Comparison of ENCODE assay signal across 8 mouse cellular contexts in genomic region chr9:37147359-37147685, GRCm38 (mm10). TPM values are rescaled to one million over a fixed set of nuclear protein-coding genes. Genes with fewer than 3 reads are reported as not detected.
DNase-seq lines count a peak whose midpoint lies in the region; ATAC-seq and TF ChIP-seq lines count a peak whose summit lies in the region.

Gene Pknox2, minus strand, starts transcription at chr9:37147407.

- no peak for TF ChIP-seq POLR2A in brain, embryonic 14.5 days (IDR thresholded peaks at IDR 0.05; ENCODE audit: borderline replicate concordance, extremely low read depth, insufficient read depth, insufficient read length, poor library complexity, severe bottlenecking)

- peak within 1 kb of the TSS; percentile 95 for H3K4me2 ChIP-seq in forebrain, embryonic 15.5 days (replicated peaks)
- peak within 1 kb of the TSS; percentile 73 for H3K4me2 ChIP-seq in liver, embryonic 16.5 days (ENCODE audit: low read depth, low read length)

- H3K27me3 ChIP-seq in forebrain, embryonic 15.5 days, result no peaks in the 10 kb centered on the region
- H3K27me3 ChIP-seq in liver, embryonic 16.5 days (ENCODE audit: control insufficient read depth, insufficient read depth, low read depth, low read length), result peaks cover 60% of the 10 kb centered on the region

- no peaks in the 10 kb centered on the region for H3K36me3 ChIP-seq in forebrain, embryonic 15.5 days
- no peaks in the 10 kb centered on the region for H3K36me3 ChIP-seq in liver, embryonic 16.5 days (ENCODE audit: control insufficient read depth, insufficient read depth)

- peaks cover 33% of the 10 kb centered on the region for H3K4me1 ChIP-seq in forebrain, embryonic 15.5 days
- no peaks in the 10 kb centered on the region for H3K4me1 ChIP-seq in liver, embryonic 16.5 days (ENCODE audit: control insufficient read depth, low read depth, low read length)

- peak within 1 kb of the TSS; percentile 100 for H3K27ac ChIP-seq in forebrain, embryonic 15.5 days (replicated peaks)
- H3K27ac ChIP-seq in liver, embryonic 16.5 days (ENCODE audit: low read length), result no peak within 1 kb of the TSS

- H3K9me3 ChIP-seq in forebrain, embryonic 15.5 days, result no peaks in the 10 kb centered on the region
- no peaks in the 10 kb centered on the region for H3K9me3 ChIP-seq in liver, embryonic 16.5 days (replicated peaks; ENCODE audit: control insufficient read depth, low read length)

- peak within 1 kb of the TSS; percentile 95 for H3K4me3 ChIP-seq in forebrain, embryonic 15.5 days
- H3K4me3 ChIP-seq in liver, embryonic 16.5 days (ENCODE audit: low read depth, low read length), result peak within 1 kb of the TSS; percentile 57

- WGBS in forebrain, embryonic 15.5 days, result 2% methylated on average over 9 of the region's 13 CpGs
- WGBS in liver, embryonic 16.5 days (ENCODE audit: insufficient replicate concordance), result 4% methylated on average over 7 of the region's 13 CpGs

- peak; percentile 66 for ATAC-seq in CD4-positive, CD25-positive, alpha-beta regulatory T cell, adult 4 months
- ATAC-seq in forebrain, embryonic 15.5 days (replicated peaks), result peak; percentile 91
- peak; percentile 64 for ATAC-seq in liver, embryonic 16.5 days (ENCODE audit: low read depth)
- ATAC-seq in neutrophil, adult 5-6 weeks (ENCODE audit: extremely low read depth, insufficient number of reproducible peaks, low FRiP score, poor library complexity, severe bottlenecking), result peak; percentile 53

- TF ChIP-seq CTCF in brain, embryonic 14.5 days (IDR thresholded peaks at IDR 0.05; ENCODE audit: borderline replicate concordance, extremely low read depth, insufficient read depth, insufficient read length), result peak; percentile 81

- peak within 1 kb of the TSS; percentile 95 for H3K9ac ChIP-seq in forebrain, embryonic 15.5 days (replicated peaks)
- H3K9ac ChIP-seq in liver, embryonic 16.5 days (ENCODE audit: low read depth, low read length), result peak within 1 kb of the TSS; percentile 28; the same call in 1 of the 2 replicates

- no peak for DNase-seq in brain, embryonic 14.5 days (ENCODE audit: low read depth)
- peak; percentile 85 to 86 for DNase-seq in heart, postnatal 10 days
- peak; percentile 74 to 88 for DNase-seq in kidney, postnatal 36 days
- DNase-seq in urinary bladder, adult 2 months (ENCODE audit: low spot score), result peak; percentile 56

- intact Hi-C loops in heart, postnatal 10 days (cut with DNase I), result loop anchor here (1.0 to 5.0 kb wide), 4 partner anchors 115 to 250 kb away; no protein-coding TSS in a partner anchor

RNA-seq across cellular contexts. Expression of gene Pknox2, which starts in this region (rescaled TPM):
- not detected for polyA plus RNA-seq in CD4-positive, CD25-positive, alpha-beta regulatory T cell, adult 4 months (2017; shearing (Covaris generic))
- polyA plus RNA-seq in brain, embryonic 14.5 days (2012; rRNA removed), result 37.2 and 38.3 TPM in 2 replicates
- 20.2 and 21.3 TPM in 2 replicates for polyA plus RNA-seq in forebrain, embryonic 15.5 days (2015; fragmentation: Nextera tagmentation; extraction: Ambion mirVana)
- 1 to 10 TPM; 5.2 to 5.8 TPM for total RNA-seq in heart, postnatal 10 days (2021)
- 0.34 and 0.50 TPM in 2 replicates for polyA plus RNA-seq in liver, embryonic 16.5 days (2015; fragmentation: Nextera tagmentation; extraction: Ambion mirVana)
- total RNA-seq in neutrophil, adult 5-6 weeks (2017), result not detected in 2 replicates
- polyA plus RNA-seq in urinary bladder, adult 2 months (2012; rRNA removed), result 13.6 and 17.0 TPM in 2 replicates

Comparison
In these comparisons a context has a peak if more than half of its experiments do, and no peak if none do; other contexts are left out.
1. Peak in ATAC-seq in CD4-positive, CD25-positive, alpha-beta regulatory T cell, adult 4 months; RNA of the gene not detected or under 1 TPM.
2. Peak in ATAC-seq, H3K4me3 ChIP-seq, H3K9ac ChIP-seq and H3K4me2 ChIP-seq in liver, embryonic 16.5 days; RNA of the gene not detected or under 1 TPM.
3. Peak in ATAC-seq in neutrophil, adult 5-6 weeks; RNA of the gene not detected or under 1 TPM.